Mouse (Mus musculus) frontal cortex, postnatal 36 days (tissue): Measurements from ENCODE around the gene Dnajb11.

Source experiments
- DNase-seq, 2 experiments: peaks; one replicate each; pipeline ENCODE4 v3.0.0; 2022; ENCODE audit warnings: low spot score in 2 of 2

The Dnajb11 gene

GRCm38 (mm10) chr16:22881487-22881886 is 23.8 kb downstream of the Dnajb11 start:
- no peak for DNase-seq

- DNase-seq = no peak
These were observed 25.8 kb downstream of the Dnajb11 start for GRCm38 (mm10) chr16:22883441-22883840.

DNA sequence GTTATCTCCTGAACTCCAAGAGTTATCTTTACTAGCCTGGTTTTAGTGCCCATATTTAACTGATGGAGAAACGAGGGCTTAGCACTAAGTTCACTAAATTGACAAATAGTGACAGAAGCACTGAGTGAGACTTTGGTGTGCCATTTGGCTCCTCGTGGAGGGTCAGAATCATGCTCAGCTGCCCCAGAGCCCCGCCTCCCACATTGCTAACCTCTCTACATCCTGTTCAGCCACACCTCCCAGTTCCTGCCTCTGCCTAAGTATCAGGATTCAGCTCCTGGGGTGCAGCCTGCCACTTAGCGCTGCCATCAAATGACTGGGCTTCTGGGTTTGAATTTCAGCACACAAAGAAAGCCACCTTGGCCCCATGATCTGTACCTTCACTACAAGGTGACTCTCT is 27.7 kb downstream of the Dnajb11 start:
- no peak for DNase-seq

DNA sequence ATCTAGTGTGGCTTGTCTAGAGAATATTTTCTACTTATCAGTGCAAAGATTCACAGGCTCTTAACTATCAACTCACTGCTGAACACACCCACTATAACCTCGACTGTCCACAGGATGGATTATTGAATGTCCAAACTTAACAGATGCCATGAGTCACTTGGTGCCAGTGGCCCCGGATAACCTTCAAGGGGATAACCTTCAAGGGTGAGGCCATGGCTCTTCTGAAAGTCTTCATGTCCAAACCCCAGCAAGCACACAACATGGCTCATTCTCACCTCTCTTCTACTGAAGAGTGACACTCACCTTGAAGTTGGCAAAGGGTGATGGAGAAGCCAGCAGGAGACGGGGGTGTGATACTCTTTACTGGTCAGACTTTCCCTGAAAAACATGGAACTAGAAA is 29.1 kb downstream of the Dnajb11 start:
- DNase-seq = no peak

DNA sequence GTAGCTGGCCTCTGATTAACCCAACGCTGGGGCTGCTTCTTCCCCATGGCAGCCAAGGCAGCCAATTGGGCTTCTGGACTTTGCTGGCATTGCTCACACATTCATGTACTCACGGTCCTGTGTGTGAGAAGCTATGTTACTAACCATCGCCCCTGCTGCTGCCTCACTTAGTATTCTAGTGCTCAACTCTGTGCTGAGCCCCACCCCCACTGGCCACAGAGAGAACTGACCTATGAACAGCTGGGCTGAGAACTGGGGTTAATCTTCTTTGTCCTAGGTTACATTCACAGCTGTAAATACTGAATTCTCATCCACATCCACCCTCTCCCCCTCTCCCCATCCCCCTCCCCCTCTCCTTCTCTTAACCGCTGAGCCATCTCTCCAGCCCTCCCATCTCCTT is 31.2 kb downstream of the Dnajb11 start:
- no peak for DNase-seq

- no peak for DNase-seq
These were observed 32.1 kb downstream of the Dnajb11 start for GRCm38 (mm10) chr16:22889716-22890115.

DNA sequence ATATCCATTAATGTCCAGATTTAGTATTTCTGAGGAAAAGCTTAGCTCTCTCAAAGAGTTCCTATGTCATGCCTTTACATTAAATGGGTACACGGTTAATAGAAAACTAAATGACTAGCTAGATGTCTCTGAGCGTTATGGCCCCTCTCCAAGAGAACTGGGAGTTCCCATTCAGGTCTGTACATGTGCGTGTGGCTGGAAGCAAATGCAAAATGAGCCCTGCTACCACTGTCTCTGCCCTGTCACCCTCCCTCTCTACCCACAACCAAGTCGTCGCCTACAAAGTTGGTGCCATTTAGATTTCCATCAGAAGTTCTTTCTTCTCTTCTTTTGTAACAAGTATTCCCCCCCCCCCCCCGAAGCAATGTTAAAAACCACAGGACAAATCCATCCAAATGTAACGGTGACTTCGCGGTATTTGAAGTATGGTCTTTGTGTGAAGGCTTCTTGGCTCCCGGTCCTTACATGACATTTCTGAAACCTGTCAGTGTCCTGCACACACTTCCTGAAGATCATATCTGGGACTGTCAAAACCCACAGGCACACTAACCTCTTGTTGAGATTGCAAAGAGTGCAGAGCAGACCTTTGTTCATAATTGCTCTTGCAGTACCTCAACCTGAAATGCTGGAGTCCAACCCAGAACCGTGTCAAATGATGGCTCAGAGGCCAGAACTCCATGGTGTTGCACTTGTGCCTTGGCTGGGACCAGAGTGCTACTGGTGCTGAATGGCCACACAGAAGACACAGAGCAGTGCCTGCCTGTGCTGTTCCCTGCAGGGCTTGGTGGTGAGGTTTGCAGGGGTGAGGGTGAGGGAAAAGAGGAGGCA is 33.3 kb downstream of the Dnajb11 start, which contains the start of gene Ahsg:
Gene Ahsg (plus strand): TSS at position 595 of the 828 bp plus-strand sequence.
- no peak for DNase-seq

GRCm38 (mm10) chr16:22891733-22892154 is 34.1 kb downstream of the Dnajb11 start:
- no peak for DNase-seq

DNA sequence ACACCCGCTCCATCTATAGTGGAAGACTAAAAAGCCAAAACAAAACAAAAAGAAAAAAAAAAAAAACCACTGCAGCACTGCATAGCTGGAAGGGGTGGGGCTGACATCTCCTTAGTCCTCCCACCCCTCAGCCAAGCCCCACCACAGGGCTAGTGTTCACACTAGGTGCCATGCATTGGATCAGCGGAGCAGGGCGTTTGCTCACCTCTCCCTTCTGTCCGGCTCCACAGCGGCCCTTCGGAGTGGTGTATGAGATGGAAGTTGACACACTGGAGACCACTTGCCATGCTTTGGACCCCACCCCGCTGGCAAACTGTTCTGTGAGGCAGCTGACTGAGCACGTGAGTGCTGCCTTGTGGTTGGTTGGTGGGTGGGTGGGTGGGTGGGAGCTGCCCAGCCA is 36.5 kb downstream of the Dnajb11 start:
- DNase-seq = no peak

GRCm38 (mm10) chr16:22896618-22897017 is 39.0 kb downstream of the Dnajb11 start:
- no peak for DNase-seq

- no peak for DNase-seq
These were observed 41.7 kb downstream of the Dnajb11 start for GRCm38 (mm10) chr16:22899346-22899745.

- no peak for DNase-seq
These were observed 42.4 kb downstream of the Dnajb11 start for GRCm38 (mm10) chr16:22899866-22900570.

GRCm38 (mm10) chr16:22901326-22901725 is 43.7 kb downstream of the Dnajb11 start:
- no peak for DNase-seq

DNA sequence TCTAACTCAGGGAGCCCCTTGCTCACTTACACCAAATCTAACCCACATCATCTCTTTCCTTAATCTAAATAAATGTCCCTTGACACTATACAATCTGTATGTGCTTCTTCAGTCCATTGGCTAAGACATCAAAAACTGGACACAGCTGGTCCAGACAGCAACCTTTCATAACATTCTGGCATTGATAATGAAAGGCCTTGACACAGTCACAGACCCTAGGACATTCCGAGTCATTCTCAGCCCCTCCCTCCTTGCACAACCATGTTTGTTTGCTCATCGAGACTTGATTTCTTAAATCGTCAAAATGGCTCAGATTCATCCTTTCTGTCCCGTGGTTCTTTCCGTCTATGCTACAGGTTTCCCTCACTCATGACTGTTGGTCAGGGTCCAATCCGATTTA is 51.6 kb downstream of the Dnajb11 start:
- no peak for DNase-seq

GRCm38 (mm10) chr16:22911986-22912385 is 54.3 kb downstream of the Dnajb11 start:
- peak; percentile 13 to 23 for DNase-seq

DNA sequence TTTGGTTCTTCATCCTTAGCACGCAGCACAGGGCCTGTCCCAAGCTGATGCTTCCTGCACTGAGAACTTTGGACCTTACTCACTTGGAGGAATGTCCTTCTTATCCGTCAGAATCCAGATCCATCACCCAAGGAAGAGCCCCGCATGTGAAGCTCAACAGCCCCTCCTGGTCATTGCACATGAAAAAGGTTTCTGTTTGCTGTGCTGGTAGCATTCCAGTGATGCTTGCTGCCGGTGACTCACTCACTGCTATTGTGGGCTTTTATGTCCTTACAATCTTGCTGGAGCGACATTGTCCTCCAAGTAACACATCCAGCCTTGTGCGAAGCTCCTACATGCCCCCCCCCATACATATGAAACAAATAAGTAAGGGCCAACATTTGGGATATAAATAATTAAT is 55.2 kb downstream of the Dnajb11 start:
- DNase-seq = no peak

DNA sequence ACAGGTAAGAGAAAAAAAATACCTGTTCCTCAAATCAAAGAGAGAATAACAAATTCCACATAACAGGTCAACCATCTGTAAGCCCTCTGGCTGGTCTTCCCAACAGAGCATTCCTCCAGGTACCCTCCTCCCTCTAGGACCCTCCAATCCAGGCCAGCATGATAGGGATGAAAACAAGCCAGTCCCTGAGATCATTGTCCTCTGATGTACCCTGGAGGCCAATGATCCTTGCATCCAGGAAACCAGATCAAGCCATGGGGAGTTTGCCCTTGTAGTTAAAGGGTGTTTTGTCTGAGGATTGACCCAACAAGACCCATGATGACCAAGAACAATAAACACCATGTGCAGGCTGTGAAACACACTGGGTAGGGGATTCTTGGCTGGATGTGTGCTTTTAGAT is 56.6 kb downstream of the Dnajb11 start:
- DNase-seq = no peak

- no peak for DNase-seq
These were observed 60.4 kb downstream of the Dnajb11 start, which contains the start of gene Fetub for GRCm38 (mm10) chr16:22918034-22918433. Fetub (plus strand) TSS chr16:22918334.

- no peak for DNase-seq
These were observed 61.1 kb downstream of the Dnajb11 start for GRCm38 (mm10) chr16:22918664-22919312.

DNA sequence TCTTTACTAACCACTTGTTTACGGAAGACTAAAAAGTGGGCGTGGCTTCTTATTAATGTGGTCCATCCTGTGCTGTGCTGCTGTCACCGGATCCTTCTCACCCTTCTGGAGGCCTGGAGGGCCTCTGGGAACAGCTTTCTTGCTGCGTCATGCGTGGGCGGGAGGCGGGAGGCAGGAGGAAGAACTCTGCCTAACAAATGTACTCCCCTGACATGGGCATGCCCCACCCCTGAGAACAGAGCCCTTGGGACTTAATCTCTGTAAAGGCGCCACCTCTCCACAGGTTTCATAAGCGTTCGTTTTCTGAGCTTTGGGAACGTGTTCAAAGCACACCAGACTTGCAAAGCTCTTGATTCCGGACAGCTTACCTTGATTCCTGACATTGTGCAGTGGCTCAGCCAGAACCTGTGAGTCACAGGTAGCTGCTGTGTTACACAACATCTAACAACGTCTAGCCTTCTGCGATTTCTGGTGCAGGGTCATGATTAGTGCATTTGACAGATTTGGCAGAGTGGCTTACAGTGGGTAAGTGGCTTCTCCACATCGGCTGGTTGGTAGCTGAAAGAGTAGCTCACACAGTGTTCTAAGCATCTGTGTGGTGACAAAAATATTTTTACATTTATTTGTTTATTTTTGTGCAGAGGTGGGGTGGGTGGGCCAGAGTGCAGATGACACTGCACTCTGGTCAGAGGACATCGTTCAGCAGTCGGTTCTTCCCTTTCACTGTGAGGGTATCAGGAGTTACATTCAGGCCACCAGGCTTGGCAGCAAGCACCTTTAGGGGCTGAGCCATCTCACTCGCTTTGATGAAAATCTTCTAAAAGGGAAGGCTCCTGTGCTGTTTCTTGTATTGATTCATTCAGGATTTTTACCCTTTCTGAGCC is 62.6 kb downstream of the Dnajb11 start:
- DNase-seq = no peak

DNA sequence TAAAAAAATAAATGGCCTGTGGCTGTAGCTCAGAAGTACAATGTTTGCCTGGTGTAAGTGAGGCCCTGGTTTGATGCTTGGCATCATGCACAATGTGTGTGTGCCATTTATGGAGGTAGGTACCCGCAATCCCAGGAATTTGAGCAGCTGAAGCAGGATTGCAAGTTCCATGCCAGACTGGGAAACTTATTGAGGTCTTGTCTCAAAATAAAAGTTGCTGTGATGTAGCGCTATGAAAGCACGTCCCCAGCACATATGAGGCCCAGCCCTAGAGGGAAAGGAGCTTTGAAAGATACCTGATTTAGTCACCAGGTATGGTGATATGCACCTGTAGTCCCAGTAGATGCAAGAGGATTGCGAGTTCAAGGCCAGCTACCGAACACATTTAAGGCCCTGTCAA is 64.1 kb downstream of the Dnajb11 start:
- DNase-seq = no peak
